Mouse (Mus musculus): Measurements from ENCODE around the gene Bicral. TPM values are rescaled to one million over a fixed set of nuclear protein-coding genes. Genes with fewer than 3 reads are reported as not detected.
A peak's percentile ranks its signal among the peaks of the same experiment; 100 is the strongest.

Bicral gene
- polyA plus RNA-seq, 1 experiment from 2014 or later = 3.0 TPM

- 72% methylated on average over 10 of the region's 10 CpGs for WGBS
Observed at GRCm38 (mm10) chr17:46840304-46841010, 17.8 kb downstream of the Bicral start.

GRCm38 (mm10) chr17:46838396-46838920 is 19.8 kb downstream of the Bicral start:
- DNase-seq (ENCODE audit: low spot score) (no peak), ATAC-seq (no peak)
- Histone ChIP-seq H3K9me3 (ENCODE audit: low read length) (no peaks in the 10 kb centered on the region), H3K9ac (replicated peaks; ENCODE audit: low read depth) (no peak overlapping the region), H3K4me1 (ENCODE audit: insufficient read depth, low read depth, low read length) (no peaks in the 10 kb centered on the region), H3K4me2 (replicated peaks; ENCODE audit: low read depth, low read length) (no peak overlapping the region), H3K27me3 (replicated peaks; ENCODE audit: insufficient read depth, low read length) (no peaks in the 10 kb centered on the region), H3K36me3 (ENCODE audit: insufficient read depth, low read length) (no peaks in the 10 kb centered on the region), H3K27ac (ENCODE audit: low read length) (no peak overlapping the region), H3K4me3 (ENCODE audit: low read depth, low read length) (no peak overlapping the region)
- TF ChIP-seq EP300 (IDR thresholded peaks at IDR 0.05) = no peak
- no peak for TF ChIP-seq CTCF (IDR thresholded peaks at IDR 0.05)
- WGBS = 81% methylated on average over 7 of the region's 7 CpGs

More at GRCm38 (mm10) chr17:46840304-46841010, 17.8 kb downstream of the Bicral start:
- no peak overlapping the region for H3K27ac ChIP-seq (ENCODE audit: low read length)
- H3K4me3 ChIP-seq (ENCODE audit: low read depth, low read length) = no peak overlapping the region
- H3K9ac ChIP-seq (replicated peaks; ENCODE audit: low read depth) = no peak overlapping the region
- no peaks in the 10 kb centered on the region for H3K4me1 ChIP-seq (ENCODE audit: insufficient read depth, low read depth, low read length)
- no peak for TF ChIP-seq CTCF (IDR thresholded peaks at IDR 0.05)
- TF ChIP-seq EP300 (IDR thresholded peaks at IDR 0.05) = no peak
- H3K4me2 ChIP-seq (replicated peaks; ENCODE audit: low read depth, low read length) = no peak overlapping the region
- no peaks in the 10 kb centered on the region for H3K27me3 ChIP-seq (replicated peaks; ENCODE audit: insufficient read depth, low read length)
- no peaks in the 10 kb centered on the region for H3K36me3 ChIP-seq (ENCODE audit: insufficient read depth, low read length)
- DNase-seq (ENCODE audit: low spot score) (no peak), ATAC-seq (no peak)
- no peaks in the 10 kb centered on the region for H3K9me3 ChIP-seq (ENCODE audit: low read length)

- DNase-seq (ENCODE audit: low spot score) = no peak
- H3K9ac ChIP-seq (replicated peaks; ENCODE audit: low read depth) = no peak overlapping the region
- H3K27ac ChIP-seq (ENCODE audit: low read length) = no peak overlapping the region
- 77% methylated on average over 2 of the region's 2 CpGs for WGBS
- H3K9me3 ChIP-seq (ENCODE audit: low read length) = no peaks in the 10 kb centered on the region
- H3K27me3 ChIP-seq (replicated peaks; ENCODE audit: insufficient read depth, low read length) = no peaks in the 10 kb centered on the region
- no peak overlapping the region for H3K4me2 ChIP-seq (replicated peaks; ENCODE audit: low read depth, low read length)
- H3K4me3 ChIP-seq (ENCODE audit: low read depth, low read length) = no peak overlapping the region
- TF ChIP-seq CTCF (IDR thresholded peaks at IDR 0.05) = no peak
- no peak for TF ChIP-seq EP300 (IDR thresholded peaks at IDR 0.05)
- no peaks in the 10 kb centered on the region for H3K36me3 ChIP-seq (ENCODE audit: insufficient read depth, low read length)
- no peaks in the 10 kb centered on the region for H3K4me1 ChIP-seq (ENCODE audit: insufficient read depth, low read depth, low read length)
- ATAC-seq = no peak
Observed at GRCm38 (mm10) chr17:46837897-46838296, 20.4 kb downstream of the Bicral start.

- no peaks in the 10 kb centered on the region; the same call in 1 of the 2 replicates for H3K4me1 ChIP-seq (ENCODE audit: insufficient read depth, low read depth, low read length)
- H3K36me3 ChIP-seq (ENCODE audit: insufficient read depth, low read length) = no peaks in the 10 kb centered on the region
- H3K27ac ChIP-seq (ENCODE audit: low read length) = no peak overlapping the region
- TF ChIP-seq EP300 (IDR thresholded peaks at IDR 0.05) (no peak), CTCF (IDR thresholded peaks at IDR 0.05) (no peak)
- no peaks in the 10 kb centered on the region for H3K27me3 ChIP-seq (replicated peaks; ENCODE audit: insufficient read depth, low read length)
- no peak overlapping the region for H3K4me2 ChIP-seq (replicated peaks; ENCODE audit: low read depth, low read length)
- no peak overlapping the region for H3K9ac ChIP-seq (replicated peaks; ENCODE audit: low read depth)
- no peak for ATAC-seq
- H3K9me3 ChIP-seq (ENCODE audit: low read length) = no peaks in the 10 kb centered on the region
- DNase-seq (ENCODE audit: low spot score) = peak; percentile 48
- H3K4me3 ChIP-seq (ENCODE audit: low read depth, low read length) = no peak overlapping the region
- 77% methylated on average over 6 of the region's 6 CpGs for WGBS
Observed at GRCm38 (mm10) chr17:46835093-46835715, 23.1 kb downstream of the Bicral start.

GRCm38 (mm10) chr17:46832981-46833305 is 25.3 kb downstream of the Bicral start:
- Histone ChIP-seq H3K36me3 (ENCODE audit: insufficient read depth, low read length) (no peaks in the 10 kb centered on the region), H3K4me1 (ENCODE audit: insufficient read depth, low read depth, low read length) (no peaks in the 10 kb centered on the region; the same call in 1 of the 2 replicates)

GRCm38 (mm10) chr17:46832101-46832980 is 25.9 kb downstream of the Bicral start:
- TF ChIP-seq EP300 (IDR thresholded peaks at IDR 0.05) (no peak), CTCF (IDR thresholded peaks at IDR 0.05) (no peak)
- Histone ChIP-seq H3K36me3 (ENCODE audit: insufficient read depth, low read length) (no peaks in the 10 kb centered on the region), H3K9me3 (ENCODE audit: low read length) (no peaks in the 10 kb centered on the region), H3K27me3 (replicated peaks; ENCODE audit: insufficient read depth, low read length) (no peaks in the 10 kb centered on the region), H3K4me1 (ENCODE audit: insufficient read depth, low read depth, low read length) (no peaks in the 10 kb centered on the region; the same call in 1 of the 2 replicates), H3K4me2 (replicated peaks; ENCODE audit: low read depth, low read length) (no peak overlapping the region), H3K4me3 (ENCODE audit: low read depth, low read length) (no peak overlapping the region), H3K27ac (ENCODE audit: low read length) (0 out of 2 replicates have a peak overlapping the region, but pooled peaks have one; percentile 32), H3K9ac (replicated peaks; ENCODE audit: low read depth) (no peak overlapping the region)
- WGBS = 57% methylated on average over 11 of the region's 11 CpGs
- DNase-seq (ENCODE audit: low spot score) = no peak
- peak; percentile 28 for ATAC-seq

More at GRCm38 (mm10) chr17:46832981-46833305, 25.3 kb downstream of the Bicral start:
- Histone ChIP-seq H3K9me3 (ENCODE audit: low read length) (no peaks in the 10 kb centered on the region), H3K9ac (replicated peaks; ENCODE audit: low read depth) (no peak overlapping the region), H3K4me3 (ENCODE audit: low read depth, low read length) (no peak overlapping the region), H3K4me2 (replicated peaks; ENCODE audit: low read depth, low read length) (no peak overlapping the region), H3K27me3 (replicated peaks; ENCODE audit: insufficient read depth, low read length) (no peaks in the 10 kb centered on the region), H3K27ac (ENCODE audit: low read length) (no peak overlapping the region)
- 81% methylated on average over 4 of the region's 4 CpGs for WGBS
- ATAC-seq = no peak
- DNase-seq (ENCODE audit: low spot score) = no peak
- TF ChIP-seq EP300 (IDR thresholded peaks at IDR 0.05) (no peak), CTCF (IDR thresholded peaks at IDR 0.05) (no peak)
